Mouse (Mus musculus): ENCODE results near the gene C130074G19Rik. TPM values are rescaled to one million over a fixed set of nuclear protein-coding genes. Genes with fewer than 3 reads are reported as not detected.

Gene C130074G19Rik
- total and polyA plus RNA-seq, 3 experiments = not detected

DNA sequence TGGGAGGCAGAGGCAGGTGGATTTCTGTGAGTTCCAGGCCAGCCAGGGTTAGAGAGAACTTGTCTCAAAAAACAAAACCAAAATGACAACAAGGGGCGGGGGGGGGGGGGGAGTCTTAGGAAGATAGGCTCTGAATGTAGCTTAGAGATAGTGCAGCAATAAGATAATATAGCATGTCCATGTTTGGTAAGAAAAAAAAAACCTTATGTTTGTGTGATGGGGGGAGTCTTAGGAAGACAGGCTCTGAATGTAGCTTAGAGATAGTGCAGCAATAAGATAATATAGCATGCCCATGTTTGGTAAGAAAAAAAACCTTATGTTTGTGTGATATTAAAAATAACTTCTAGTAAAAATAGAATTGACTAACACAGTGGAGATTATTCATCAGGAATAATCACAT lies 45.4 kb upstream of the C130074G19Rik start:
- Histone ChIP-seq H3K27ac (ENCODE audit: control insufficient read depth, low read depth, low read length) (peak overlapping the region; percentile 55), H3K4me3 (ENCODE audit: control insufficient read depth in 1 of 2, insufficient read depth in 1 of 2, low read depth in 2 of 2, low read length in 2 of 2) (peak overlapping the region in 1 of 2 experiments; percentile 0; a peak in 1 of 4 replicates), H3K36me3 (ENCODE audit: control insufficient read depth in 1 of 2, insufficient read depth in 2 of 2, low read length in 2 of 2) (peaks cover 0 to 17% of the 10 kb centered on the region in 2 experiments; a peak in 2 of 4 replicates), H3K9ac (ENCODE audit: control insufficient read depth, low read depth, low read length, poor library complexity, severe bottlenecking) (no peak overlapping the region), H3K4me1 (ENCODE audit: control insufficient read depth in 1 of 2, insufficient read depth in 2 of 2, low read length in 2 of 2) (peaks cover 11 to 12% of the 10 kb centered on the region in 2 experiments; a peak in 3 of 4 replicates), H3K27me3 (ENCODE audit: control insufficient read depth in 1 of 2, insufficient read depth in 2 of 2, low read length in 2 of 2) (no peaks in the 10 kb centered on the region), H3K79me2 (ENCODE audit: control insufficient read depth, insufficient read depth, low read length, poor library complexity) (no peaks in the 10 kb centered on the region), H3K9me3 (replicated peaks; ENCODE audit: insufficient read depth, low read length) (no peaks in the 10 kb centered on the region)
- peak; percentile 89 for TF ChIP-seq ETS1 (IDR thresholded peaks at IDR 0.05; ENCODE audit: low read depth, low read length)
- TF ChIP-seq GATA1 (IDR thresholded peaks at IDR 0.05; ENCODE audit: low read depth, low read length) = peak; percentile 90
- TF ChIP-seq RCOR1 (IDR thresholded peaks at IDR 0.05; ENCODE audit: low read depth, low read length) = 0 out of 2 replicates have a peak, but pooled peaks have one; percentile 29
- no peak for TF ChIP-seq TBP (IDR thresholded peaks at IDR 0.05; ENCODE audit: low read depth, low read length)
- peak; percentile 62; the same call in 1 of the 2 replicates for TF ChIP-seq SIN3A (IDR thresholded peaks at IDR 0.05; ENCODE audit: low read length)
- peak; percentile 9; the same call in 1 of the 2 replicates for TF ChIP-seq BHLHE40 (IDR thresholded peaks at IDR 0.05; ENCODE audit: borderline replicate concordance, low read depth, low read length)
- TF ChIP-seq ZNF384 (IDR thresholded peaks at IDR 0.05; ENCODE audit: low read depth, low read length) = peak; percentile 96
- peak; percentile 28; the same call in 1 of the 2 replicates for TF ChIP-seq HCFC1 (IDR thresholded peaks at IDR 0.05; ENCODE audit: low read depth, low read length)
- TF ChIP-seq EP300 (IDR thresholded peaks at IDR 0.05; ENCODE audit: low read depth in 1 of 2, low read length in 2 of 2) = peak; percentile 82 to 86
- TF ChIP-seq MYB (IDR thresholded peaks at IDR 0.05; ENCODE audit: low read depth, low read length) = 0 out of 2 replicates have a peak, but pooled peaks have one; percentile 9
- no peak for TF ChIP-seq ZMIZ1 (IDR thresholded peaks at IDR 0.05; ENCODE audit: low read depth, low read length)
- peak; percentile 18; the same call in 1 of the 2 replicates for TF ChIP-seq ELF1 (IDR thresholded peaks at IDR 0.05; ENCODE audit: low read depth, low read length)
- TF ChIP-seq TCF12 (IDR thresholded peaks at IDR 0.05; ENCODE audit: low read depth, low read length) = peak; percentile 92
- TF ChIP-seq POLR2AphosphoS5 (IDR thresholded peaks at IDR 0.05; ENCODE audit: borderline replicate concordance, low read depth, low read length) = no peak
- TF ChIP-seq MAZ (IDR thresholded peaks at IDR 0.05; ENCODE audit: low read depth, low read length) = peak; percentile 87; the same call in 1 of the 2 replicates
- no peak for TF ChIP-seq KAT2A (conservative IDR thresholded peaks at IDR 0.05; ENCODE audit: low read depth, low read length)
- no peak for TF ChIP-seq RAD21 (IDR thresholded peaks at IDR 0.05; ENCODE audit: low read depth, low read length)
- 0 out of 2 replicates have a peak, but pooled peaks have one; percentile 18 for TF ChIP-seq MAX (IDR thresholded peaks at IDR 0.05; ENCODE audit: low read length)
- peak; percentile 38; the same call in 1 of the 2 replicates for TF ChIP-seq MAFK (IDR thresholded peaks at IDR 0.05; ENCODE audit: borderline replicate concordance, low read depth, low read length)
- peak; percentile 92 for TF ChIP-seq MEF2A (IDR thresholded peaks at IDR 0.05; ENCODE audit: extremely low read depth, insufficient replicate concordance, low read depth, low read length, poor library complexity, severe bottlenecking)
- TF ChIP-seq TAL1 (IDR thresholded peaks at IDR 0.05; ENCODE audit: low read length) = peak; percentile 15; the same call in 1 of the 2 replicates
- peak; percentile 58 for DNase-seq (ENCODE audit: low read depth, low spot score)

Data from MEL (cell line).